Mouse (Mus musculus): ENCODE measurements around the gene Wdr89.

GRCm38 (mm10) chr12:75662376-75662775, 7.0 kb downstream of the Wdr89 start:
- TF ChIP-seq HCFC1 (IDR thresholded peaks at IDR 0.05; ENCODE audit: borderline replicate concordance, insufficient read depth, low read length) (no peak), ZNF384 (IDR thresholded peaks at IDR 0.05; ENCODE audit: low read depth, low read length) (no peak)

Measured in ES-E14 (cell line).